Mouse (Mus musculus) kidney, adult 2 months (tissue): ENCODE data around the gene Cage1. TPM values are rescaled to one million over a fixed set of nuclear protein-coding genes. Genes with fewer than 3 reads are reported as not detected.

ENCODE experiments used
- DNase-seq: peaks from one replicate; pipeline ENCODE4 v3.0.0; 2021
- H3K27ac ChIP-seq: fragments of 200-500 bp; 2 replicates; pipeline ENCODE4 v1.5.1; 2012; ENCODE audit warnings: low read depth, low read length, control low read depth, inconsistent platforms; ENCODE audit not compliant: insufficient read depth
- H3K27me3 ChIP-seq: fragments of 200-500 bp; replicated peaks from 2 replicates; pipeline ENCODE4 v1.6.1; 2012; ENCODE audit warnings: mild to moderate bottlenecking, moderate library complexity, low read length, inconsistent platforms; ENCODE audit not compliant: control insufficient read depth, insufficient read depth
- H3K36me3 ChIP-seq: fragments of 200-500 bp; 2 replicates; pipeline ENCODE4 v1.6.1; 2012; ENCODE audit warnings: mild to moderate bottlenecking, moderate library complexity, low read length, inconsistent platforms; ENCODE audit not compliant: control insufficient read depth, insufficient read depth
- H3K4me1 ChIP-seq: fragments of 200-500 bp; 2 replicates; pipeline ENCODE4 v1.6.1; 2011; ENCODE audit warnings: low read length; ENCODE audit not compliant: control insufficient read depth, insufficient read depth
- H3K4me3 ChIP-seq: fragments of 200-500 bp; 2 replicates; pipeline ENCODE4 v1.5.1; 2011; ENCODE audit warnings: mild to moderate bottlenecking, low read depth, low read length, control low read depth; ENCODE audit not compliant: insufficient read depth
- CTCF ChIP-seq: fragments of 200-500 bp; conservative IDR thresholded peaks from 2 replicates; pipeline ENCODE4 v1.5.1; 2011; ENCODE audit warnings: low read depth, mild to moderate bottlenecking, control low read depth, low read length, moderate library complexity, mixed read lengths; ENCODE audit not compliant: insufficient read depth, insufficient read length
- POLR2A ChIP-seq: fragments of 200-500 bp; IDR thresholded peaks from one replicate; pipeline ENCODE4 v1.6.1; 2011; ENCODE audit warnings: low read depth, low read length, control low read depth
- WGBS: fragments of 180-500 bp; shearing (Covaris S2); methylation state at CpG from one replicate; pipeline ENCODE4 v1.1.7; 2018; 5-methylcytosine and 5-hydroxymethylcytosine counted together
- polyA plus RNA-seq: library from polyadenylated mRNA; depleted of rRNA; stranded (reverse); fragments of >200 nt; gene quantifications from 2 replicates; pipeline ENCODE4 v1.2.3, GENCODE M21; 2012

The Cage1 gene
- polyA plus RNA-seq, 1 experiment, result 0.28 TPM

DNA sequence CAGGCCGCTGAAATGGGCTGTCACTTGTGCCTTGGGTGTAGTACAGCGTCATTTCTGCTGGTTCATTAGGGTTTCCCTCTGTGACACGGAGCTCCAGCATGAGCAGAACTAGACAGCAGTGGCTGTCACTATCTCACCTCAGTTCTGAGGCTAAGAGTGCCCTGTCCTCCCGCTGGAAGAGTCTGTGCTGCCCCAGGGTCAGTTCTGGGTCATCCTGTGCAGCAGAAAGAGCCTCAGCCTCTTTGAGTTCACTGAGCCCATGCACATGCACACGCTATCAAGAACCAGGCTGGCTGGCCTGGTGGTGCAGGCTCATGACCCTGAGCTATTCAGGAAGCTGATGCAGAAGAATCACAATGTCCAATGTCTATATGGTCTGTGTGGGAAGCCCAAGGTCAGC, 37.5 kb upstream of the Cage1 start:
- H3K4me3 ChIP-seq, result no peak overlapping the region
- TF ChIP-seq CTCF (no peak), POLR2A (no peak)
- WGBS, result 43% methylated on average over 5 of the region's 5 CpGs
- no peak for DNase-seq
- H3K4me1 ChIP-seq, result no peaks in the 10 kb centered on the region
- no peaks in the 10 kb centered on the region for H3K36me3 ChIP-seq
- no peaks in the 10 kb centered on the region for H3K27me3 ChIP-seq
- H3K27ac ChIP-seq, result no peak overlapping the region

DNA sequence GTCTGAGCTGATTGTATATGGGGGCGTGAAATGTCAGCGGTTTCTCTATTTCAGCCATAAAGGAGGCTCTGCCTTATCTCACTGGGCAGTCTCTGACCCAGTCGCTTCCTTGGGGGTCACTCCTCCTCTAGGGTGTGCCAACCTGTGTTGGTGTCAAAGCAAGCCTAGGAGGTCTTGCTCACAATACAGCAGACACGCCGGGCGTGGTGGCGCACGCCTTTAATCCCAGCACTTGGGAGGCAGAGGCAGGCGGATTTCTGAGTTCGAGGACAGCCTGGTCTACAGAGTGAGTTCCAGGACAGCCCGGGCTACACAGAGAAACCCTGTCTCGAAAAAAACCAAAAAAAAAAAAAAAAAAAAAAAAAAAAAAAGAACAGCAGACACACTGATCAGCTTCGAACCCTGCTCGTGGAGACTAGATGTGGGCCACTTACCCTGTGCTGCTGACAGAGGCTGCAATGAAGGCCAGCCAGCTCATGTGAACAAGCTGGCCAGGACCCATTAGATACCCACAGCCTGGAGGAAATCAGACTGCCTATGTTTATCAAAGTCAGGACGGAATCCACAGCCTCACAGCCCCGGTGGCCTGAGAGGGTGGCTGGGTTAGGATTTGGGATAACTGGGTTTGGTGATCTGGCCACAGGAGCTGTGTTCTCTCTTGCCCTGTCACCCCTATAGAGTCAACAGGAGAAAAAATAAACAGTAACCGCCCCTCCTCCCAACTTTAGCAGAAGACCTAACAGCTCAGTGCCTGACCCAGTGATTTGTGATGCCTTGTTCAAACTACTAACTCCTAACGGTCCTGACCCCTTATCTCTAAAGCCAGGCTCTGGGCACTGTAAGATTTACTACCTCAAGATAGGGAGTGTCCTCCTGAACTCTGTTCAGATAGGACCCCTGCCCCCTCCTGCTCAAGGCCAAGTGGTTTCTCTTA, 36.8 kb upstream of the Cage1 start:
- no peak for DNase-seq
- WGBS, result 79% methylated on average over 18 of the region's 18 CpGs
- no peaks in the 10 kb centered on the region for H3K36me3 ChIP-seq
- no peak overlapping the region for H3K4me3 ChIP-seq
- no peaks in the 10 kb centered on the region for H3K27me3 ChIP-seq
- TF ChIP-seq CTCF (no peak), POLR2A (no peak)
- H3K27ac ChIP-seq, result no peak overlapping the region
- H3K4me1 ChIP-seq, result no peaks in the 10 kb centered on the region

DNA sequence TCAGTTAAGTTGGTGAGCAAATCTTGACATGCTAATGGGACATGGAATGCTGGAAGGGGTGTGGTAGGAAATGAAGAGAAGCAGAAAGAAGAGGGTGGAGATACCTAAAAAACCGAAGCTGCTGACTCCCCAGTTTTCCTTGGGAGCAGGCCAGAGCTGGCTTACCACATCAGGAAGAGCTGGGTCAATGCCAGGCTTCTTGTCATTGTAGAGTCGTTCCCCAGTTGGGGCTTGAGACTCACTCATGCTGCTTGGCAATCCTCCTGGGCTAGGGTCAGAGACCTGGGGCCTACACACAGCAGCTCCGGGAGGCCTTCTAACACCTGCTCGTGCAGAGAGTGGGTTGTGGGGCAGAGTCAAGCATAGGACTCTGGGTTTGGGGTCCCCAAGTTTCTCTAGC, 34.1 kb upstream of the Cage1 start:
- TF ChIP-seq POLR2A (no peak), CTCF (no peak)
- no peak overlapping the region for H3K4me3 ChIP-seq
- H3K36me3 ChIP-seq, result no peaks in the 10 kb centered on the region
- no peak overlapping the region for H3K27ac ChIP-seq
- H3K4me1 ChIP-seq, result no peaks in the 10 kb centered on the region
- H3K27me3 ChIP-seq, result no peaks in the 10 kb centered on the region
- peak; percentile 53 for DNase-seq
- WGBS, result 29% methylated on average over 4 of the region's 4 CpGs

DNA sequence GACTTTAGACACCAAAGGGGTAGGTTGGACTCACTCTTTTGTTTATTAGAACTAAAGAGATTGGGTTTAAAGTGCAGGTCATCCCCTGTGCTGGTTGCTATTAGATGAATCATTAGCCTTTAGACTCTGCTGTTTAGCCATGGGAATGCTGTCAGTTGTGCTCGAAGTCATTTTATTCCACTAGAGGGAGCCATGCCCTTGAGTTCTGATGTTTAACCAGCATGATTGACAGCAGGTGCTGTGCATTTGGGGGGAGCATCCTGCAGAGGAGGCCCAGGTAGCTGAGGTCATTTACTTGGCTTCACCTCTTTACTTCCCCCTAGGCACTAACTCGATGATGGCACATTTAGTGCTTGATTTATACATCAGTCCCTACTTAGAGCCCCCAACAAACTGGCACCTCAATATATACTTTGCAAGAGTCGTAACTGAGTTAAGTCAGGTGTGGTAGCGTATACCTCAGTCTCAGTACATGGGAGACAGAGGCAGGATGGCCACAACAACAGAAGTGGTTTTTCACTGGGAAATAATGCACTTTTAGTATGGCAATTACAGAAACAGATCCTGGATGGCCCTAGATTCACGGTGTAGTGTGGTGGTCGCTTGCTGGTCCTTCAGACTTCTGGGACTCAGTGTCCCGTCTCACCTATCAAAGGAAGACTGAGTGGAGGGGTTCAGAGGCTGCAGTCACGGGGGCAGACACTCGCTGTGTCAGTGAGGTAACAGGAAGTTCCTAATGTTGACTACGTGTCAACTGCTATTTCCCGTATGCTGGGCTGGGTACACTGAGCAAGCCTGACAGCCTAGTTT, 28.2 kb upstream of the Cage1 start:
- DNase-seq, result peak; percentile 88
- WGBS, result 68% methylated on average over 11 of the region's 11 CpGs
- TF ChIP-seq CTCF (peak; percentile 75), POLR2A (no peak)

DNA sequence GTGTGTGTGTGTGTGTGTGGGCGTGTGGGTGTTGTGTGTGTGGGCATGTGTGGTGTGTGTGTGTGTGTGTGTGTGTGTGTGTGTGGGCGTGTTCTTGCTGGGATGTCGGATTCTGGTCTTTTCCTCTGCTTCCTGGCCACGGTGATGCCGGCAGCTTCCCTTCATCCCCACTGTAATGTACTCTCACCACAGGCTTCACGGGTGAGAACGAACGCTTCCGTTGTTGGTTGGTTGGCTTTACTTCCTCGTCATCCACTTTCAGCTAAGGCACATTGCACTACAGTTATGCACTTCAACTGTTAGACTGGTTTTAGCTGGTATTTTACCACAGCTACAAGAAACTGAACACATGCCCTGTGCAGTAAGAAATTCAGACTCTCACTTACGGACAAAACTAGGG, 25.8 kb upstream of the Cage1 start:
- H3K36me3 ChIP-seq, result peaks cover 3% of the 10 kb centered on the region
- no peak for TF ChIP-seq POLR2A
- TF ChIP-seq CTCF, result no peak
- 74% methylated on average over 10 of the region's 11 CpGs for WGBS

More for the DNA sequence above, 28.2 kb upstream of the Cage1 start:
- no peak overlapping the region for H3K27ac ChIP-seq
- H3K4me3 ChIP-seq, result no peak overlapping the region
- H3K4me1 ChIP-seq, result no peaks in the 10 kb centered on the region
- H3K36me3 ChIP-seq, result no peaks in the 10 kb centered on the region; the same call in none of the 2 replicates
- no peaks in the 10 kb centered on the region for H3K27me3 ChIP-seq

DNA sequence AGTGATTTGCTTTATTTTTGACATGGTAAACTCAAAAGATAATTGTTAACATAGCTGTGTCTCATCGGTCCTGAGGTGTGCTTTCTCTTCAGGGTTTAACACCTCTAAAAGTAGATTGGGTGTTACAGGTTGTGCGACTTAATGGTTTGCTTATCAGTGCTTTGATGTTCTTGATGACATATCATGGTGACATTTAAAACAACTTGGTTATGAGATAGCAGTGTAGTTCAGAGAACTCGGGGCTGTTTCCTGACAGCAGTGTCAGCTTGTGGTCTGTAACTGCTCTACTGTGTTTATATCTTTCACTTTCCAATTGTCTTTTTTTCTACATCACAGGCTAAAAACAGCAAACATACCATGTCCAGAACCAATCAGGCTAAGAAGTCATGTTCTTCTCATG, 13.0 kb upstream of the Cage1 start:
- Histone ChIP-seq H3K4me1 (no peaks in the 10 kb centered on the region), H3K27ac (no peak overlapping the region), H3K27me3 (no peaks in the 10 kb centered on the region), H3K4me3 (no peak overlapping the region), H3K36me3 (peaks cover 7% of the 10 kb centered on the region)
- no peak for DNase-seq
- 90% methylated on average over 3 of the region's 3 CpGs for WGBS
- TF ChIP-seq CTCF (no peak), POLR2A (no peak)

More for the DNA sequence above, 25.8 kb upstream of the Cage1 start:
- no peak for DNase-seq
- no peak overlapping the region for H3K4me3 ChIP-seq
- H3K4me1 ChIP-seq, result no peaks in the 10 kb centered on the region
- no peak overlapping the region for H3K27ac ChIP-seq
- H3K27me3 ChIP-seq, result no peaks in the 10 kb centered on the region

DNA sequence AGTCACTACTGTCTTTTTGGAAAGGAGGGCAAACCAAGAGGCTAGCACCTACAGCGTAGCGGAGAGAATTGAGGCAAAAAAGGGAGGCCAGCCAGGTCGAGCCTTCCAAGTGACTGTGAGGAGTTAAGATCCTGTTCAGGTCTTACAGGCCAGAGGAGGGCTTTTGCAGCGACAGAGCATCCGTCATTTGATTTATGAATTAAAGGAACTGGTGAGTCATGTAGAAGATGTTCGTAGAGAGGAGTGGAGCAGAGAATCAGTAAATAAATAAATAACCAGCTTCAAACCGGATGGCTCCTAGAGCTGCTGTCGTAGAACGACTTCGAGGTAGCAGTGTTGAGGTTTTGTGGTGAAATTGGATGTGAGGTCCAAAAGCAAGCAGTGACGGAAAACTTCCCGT, 942 bp upstream of the Cage1 start:
- no peaks in the 10 kb centered on the region; the same call in 1 of the 2 replicates for H3K36me3 ChIP-seq
- H3K27ac ChIP-seq, result no peak overlapping the region
- no peak for TF ChIP-seq CTCF
- no peak for TF ChIP-seq POLR2A
- H3K4me3 ChIP-seq, result peak overlapping the region; percentile 89
- no peaks in the 10 kb centered on the region for H3K27me3 ChIP-seq
- peaks cover 10% of the 10 kb centered on the region; the same call in 1 of the 2 replicates for H3K4me1 ChIP-seq
- peak; percentile 33 for DNase-seq
- WGBS, result 15% methylated on average over 12 of the region's 12 CpGs
